Mouse (Mus musculus) liver, embryonic 16.5 days (tissue): ENCODE measurements around the gene Clstn1. TPM values are rescaled to one million over a fixed set of nuclear protein-coding genes. Genes with fewer than 3 reads are reported as not detected.

Experiments used
- ATAC-seq: fragments of 200-750 bp; cut with Nextera tagmentation; 2 replicates; pipeline ENCODE4 v1.8.0; 2017; ENCODE audit warnings: low read depth, mild to moderate bottlenecking, moderate number of reproducible peaks, moderate library complexity
- H3K27ac ChIP-seq: fragments of 300-500 bp; sonication (generic); 2 replicates; pipeline ENCODE4 v1.5.1; 2014; ENCODE audit warnings: mild to moderate bottlenecking, low read length
- H3K27me3 ChIP-seq: fragments of 300-500 bp; sonication (generic); 2 replicates; pipeline ENCODE4 v1.6.1; 2014; ENCODE audit warnings: low read depth, low read length, mixed read lengths; ENCODE audit not compliant: control insufficient read depth, insufficient read depth
- H3K36me3 ChIP-seq: fragments of 300-500 bp; sonication (generic); 2 replicates; pipeline ENCODE4 v1.6.1; 2014; ENCODE audit warnings: mild to moderate bottlenecking; ENCODE audit not compliant: control insufficient read depth, insufficient read depth
- H3K4me1 ChIP-seq: fragments of 300-500 bp; sonication (generic); 2 replicates; pipeline ENCODE4 v1.6.1; 2014; ENCODE audit warnings: low read depth, low read length, mixed read lengths; ENCODE audit not compliant: control insufficient read depth
- H3K4me2 ChIP-seq: fragments of 300-500 bp; sonication (generic); 2 replicates; pipeline ENCODE4 v1.6.1; 2014; ENCODE audit warnings: low read depth, low read length, mixed read lengths
- H3K4me3 ChIP-seq: fragments of 300-500 bp; sonication (generic); 2 replicates; pipeline ENCODE4 v1.5.1; 2014; ENCODE audit warnings: low read depth, mild to moderate bottlenecking, low read length
- H3K9ac ChIP-seq: fragments of 300-500 bp; sonication (generic); 2 replicates; pipeline ENCODE4 v1.6.1; 2014; ENCODE audit warnings: low read depth, low read length
- H3K9me3 ChIP-seq: fragments of 300-500 bp; sonication (generic); replicated peaks from 2 replicates; pipeline ENCODE4 v1.6.1; 2016; ENCODE audit warnings: low read length; ENCODE audit not compliant: control insufficient read depth
- WGBS: fragments of 180-500 bp; shearing (Covaris S2); extraction: QIAGEN DNeasy Blood & Tissue Kit; methylation state at CpG from one replicate; pipeline ENCODE4 v1.1.7; 2014; ENCODE audit not compliant: insufficient replicate concordance; 5-methylcytosine and 5-hydroxymethylcytosine counted together
- polyA plus RNA-seq: library from polyadenylated mRNA; unstranded; fragments of >200 nt; fragmentation: Nextera tagmentation; extraction: Ambion mirVana; gene quantifications from 2 replicates; pipeline ENCODE4 v1.2.1, GENCODE M21; 2015

Clstn1 gene
- polyA plus RNA-seq, 1 experiment from 2014 or later = 1.1 TPM

DNA sequence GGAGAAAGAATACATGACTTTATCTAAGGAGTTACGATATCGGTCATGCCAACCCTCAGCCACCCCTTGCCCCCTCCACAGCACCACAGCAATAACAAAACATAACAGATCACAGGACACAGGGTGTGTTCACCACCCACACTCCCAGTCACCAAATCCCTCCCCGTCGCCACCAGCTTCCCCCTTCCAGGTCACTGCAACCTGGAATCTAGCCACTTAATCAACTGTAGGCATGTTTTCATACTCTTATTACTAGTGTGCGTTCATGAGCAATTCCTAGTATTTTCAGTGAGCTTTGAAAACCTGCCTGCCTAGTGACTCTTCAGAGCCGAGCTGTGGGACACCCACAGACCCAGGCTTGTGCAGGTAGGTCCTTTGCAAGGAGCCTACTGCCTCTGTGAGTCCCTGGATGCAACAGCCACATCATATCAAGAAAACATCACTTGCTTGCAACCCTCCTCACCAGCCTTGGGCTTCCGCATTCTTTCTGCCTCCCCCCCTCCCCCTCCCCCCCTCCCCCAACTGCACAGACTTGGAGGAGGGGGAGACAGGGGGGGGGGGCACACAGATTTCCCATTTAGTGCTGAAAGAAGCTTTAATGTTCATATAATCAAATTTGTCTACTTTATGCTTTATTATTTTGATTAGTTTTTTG is 77.7 kb downstream of the Clstn1 start:
- ATAC-seq = no peak
- Histone ChIP-seq H3K36me3 (no peaks in the 10 kb centered on the region), H3K9ac (no peak overlapping the region), H3K4me3 (no peak overlapping the region), H3K9me3 (no peaks in the 10 kb centered on the region), H3K27me3 (no peaks in the 10 kb centered on the region), H3K4me1 (no peaks in the 10 kb centered on the region), H3K4me2 (no peak overlapping the region), H3K27ac (no peak overlapping the region)
- WGBS = 51% methylated on average over 7 of the region's 7 CpGs

DNA sequence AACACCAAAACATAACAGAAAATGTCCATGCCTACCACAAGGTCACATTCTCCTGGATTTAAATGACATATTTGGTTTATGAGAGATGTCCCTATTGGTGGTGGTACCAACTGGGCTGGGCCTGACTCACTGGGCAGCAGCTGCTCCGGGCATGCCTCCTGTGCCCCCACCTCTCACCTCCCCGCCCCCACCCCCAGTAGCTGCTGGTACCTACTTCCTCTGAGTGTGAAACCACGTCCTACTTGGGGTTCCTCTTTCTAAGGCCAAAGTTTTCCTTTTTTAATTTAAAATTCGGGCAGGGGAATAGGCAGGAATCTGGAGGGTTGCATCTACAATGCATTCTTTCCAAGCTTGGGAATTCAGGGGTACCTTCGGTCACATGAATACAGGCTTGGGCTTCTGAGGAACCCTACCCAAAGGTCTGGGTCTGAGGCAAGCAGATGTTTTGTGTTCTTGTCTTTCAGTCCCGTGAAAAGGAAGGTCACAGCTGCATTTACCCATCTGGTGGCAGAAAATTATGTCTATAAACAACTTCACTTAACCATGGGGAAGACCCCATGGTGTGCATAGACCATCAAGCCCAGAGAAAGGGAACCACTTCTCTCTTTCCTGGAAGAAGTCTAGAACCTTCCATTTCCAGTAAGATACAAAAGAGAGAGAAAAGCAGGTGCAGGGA is 78.9 kb downstream of the Clstn1 start:
- no peak overlapping the region for H3K9ac ChIP-seq
- H3K27ac ChIP-seq = no peak overlapping the region
- no peaks in the 10 kb centered on the region for H3K9me3 ChIP-seq
- 35% methylated on average over 6 of the region's 6 CpGs for WGBS
- H3K4me1 ChIP-seq = no peaks in the 10 kb centered on the region
- ATAC-seq = no peak
- no peaks in the 10 kb centered on the region for H3K27me3 ChIP-seq
- H3K4me2 ChIP-seq = no peak overlapping the region
- no peaks in the 10 kb centered on the region for H3K36me3 ChIP-seq
- H3K4me3 ChIP-seq = no peak overlapping the region

DNA sequence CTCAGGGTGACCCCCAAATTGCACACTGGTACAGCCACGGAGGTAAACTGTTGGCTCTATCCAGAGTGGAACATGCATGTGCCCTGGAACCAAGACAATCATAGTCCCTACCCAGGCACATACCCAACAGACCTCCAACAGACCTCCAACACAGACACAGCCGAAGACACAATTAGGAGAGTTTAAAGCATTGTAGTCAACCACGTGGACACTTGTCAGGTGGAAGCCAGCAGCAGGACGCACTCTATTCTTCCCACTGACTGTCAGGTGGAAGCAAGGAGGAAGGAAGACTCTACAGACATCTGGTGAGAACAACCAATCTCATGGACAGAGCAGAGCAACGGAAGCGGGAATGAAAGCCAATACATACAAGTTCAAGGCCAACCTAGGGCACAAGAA is 79.4 kb downstream of the Clstn1 start:
- Histone ChIP-seq H3K9me3 (no peaks in the 10 kb centered on the region), H3K4me3 (no peak overlapping the region), H3K27me3 (no peaks in the 10 kb centered on the region), H3K36me3 (no peaks in the 10 kb centered on the region), H3K27ac (0 out of 2 replicates have a peak overlapping the region, but pooled peaks have one; percentile 38), H3K4me2 (no peak overlapping the region), H3K9ac (no peak overlapping the region), H3K4me1 (no peaks in the 10 kb centered on the region)
- ATAC-seq = no peak
- 51% methylated on average over 6 of the region's 6 CpGs for WGBS

DNA sequence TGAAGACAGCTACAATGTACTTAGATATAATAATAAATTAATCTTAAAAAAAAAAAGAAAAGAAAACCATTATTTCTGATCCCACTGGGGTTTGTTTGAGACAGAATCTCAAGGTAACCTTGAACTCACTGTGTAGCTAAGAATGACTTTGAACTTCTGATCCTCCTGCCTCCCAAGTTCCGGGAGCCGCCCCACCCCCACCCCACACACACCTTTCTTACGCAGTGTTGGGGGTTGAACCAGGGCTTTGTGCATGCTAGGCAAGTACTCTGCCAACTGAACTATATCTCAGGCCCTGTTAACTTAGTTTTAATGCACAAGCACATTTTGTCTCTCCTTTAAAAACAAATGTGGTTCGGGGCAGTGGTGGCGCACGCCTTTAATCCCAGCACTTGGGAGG is 84.9 kb downstream of the Clstn1 start:
- WGBS = 82% methylated on average over 6 of the region's 6 CpGs
- H3K4me3 ChIP-seq = no peak overlapping the region
- H3K4me1 ChIP-seq = peaks cover 9% of the 10 kb centered on the region
- no peak overlapping the region for H3K4me2 ChIP-seq
- H3K27ac ChIP-seq = no peak overlapping the region
- H3K27me3 ChIP-seq = peaks cover 14% of the 10 kb centered on the region
- no peaks in the 10 kb centered on the region for H3K9me3 ChIP-seq
- no peak overlapping the region for H3K9ac ChIP-seq
- ATAC-seq = no peak
- no peaks in the 10 kb centered on the region for H3K36me3 ChIP-seq

DNA sequence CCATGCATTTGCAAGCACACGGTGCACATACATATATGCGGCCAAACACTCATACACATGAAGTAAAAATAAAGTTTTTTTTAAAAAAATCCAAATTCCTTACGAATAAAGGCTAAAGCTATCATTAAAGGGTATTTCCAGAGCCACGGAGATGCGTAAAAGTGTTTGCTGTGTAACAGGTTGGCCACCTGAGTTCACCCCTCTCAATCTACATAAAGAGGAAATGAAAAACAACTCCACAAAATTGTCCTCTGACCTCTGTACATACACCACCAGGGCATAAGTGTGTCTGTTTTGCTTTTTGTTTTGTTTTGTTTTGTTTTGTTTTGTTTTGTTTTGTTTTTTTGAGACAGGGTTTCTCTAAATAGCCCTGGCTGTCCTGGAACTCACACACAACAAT is 86.5 kb downstream of the Clstn1 start:
- 78% methylated on average over 5 of the region's 5 CpGs for WGBS
- Histone ChIP-seq H3K4me1 (peaks cover 9% of the 10 kb centered on the region), H3K9me3 (no peaks in the 10 kb centered on the region), H3K9ac (no peak overlapping the region), H3K27me3 (peaks cover 14% of the 10 kb centered on the region), H3K4me3 (no peak overlapping the region), H3K27ac (no peak overlapping the region), H3K4me2 (no peak overlapping the region), H3K36me3 (no peaks in the 10 kb centered on the region)
- no peak for ATAC-seq

DNA sequence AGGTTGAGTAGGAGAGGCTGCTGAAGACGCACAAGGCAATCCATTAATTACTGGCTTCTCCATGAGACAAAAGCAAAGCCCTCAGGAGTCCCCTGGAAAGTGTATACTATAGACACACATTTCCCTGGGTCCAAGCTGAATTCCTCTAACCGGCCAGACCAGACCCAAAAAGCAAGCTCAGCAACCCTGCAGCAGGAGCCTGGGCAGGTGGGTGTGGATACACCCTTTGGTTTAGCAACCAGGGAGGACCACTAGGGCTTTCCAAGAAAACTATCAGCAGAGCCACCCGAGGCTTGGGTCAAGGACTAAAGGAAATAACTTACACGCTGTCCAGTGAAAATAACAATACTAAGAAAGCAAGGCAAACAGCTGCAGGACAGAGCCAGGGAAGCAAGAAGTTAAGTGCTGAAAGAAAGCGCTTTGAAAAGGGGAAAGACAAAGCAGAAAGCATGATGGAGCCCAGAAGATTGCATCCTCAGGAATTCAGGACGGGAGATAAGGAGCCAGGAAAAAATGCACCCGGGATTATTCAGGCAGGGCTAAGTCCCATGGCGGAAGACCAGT is 88.6 kb downstream of the Clstn1 start:
- H3K9ac ChIP-seq = no peak overlapping the region
- H3K4me3 ChIP-seq = no peak overlapping the region
- H3K27ac ChIP-seq = no peak overlapping the region
- WGBS = 54% methylated on average over 8 of the region's 8 CpGs
- H3K4me2 ChIP-seq = no peak overlapping the region
- peaks cover 14% of the 10 kb centered on the region for H3K27me3 ChIP-seq
- H3K9me3 ChIP-seq = no peaks in the 10 kb centered on the region
- no peak for ATAC-seq
- H3K4me1 ChIP-seq = peaks cover 9% of the 10 kb centered on the region
- no peaks in the 10 kb centered on the region for H3K36me3 ChIP-seq

DNA sequence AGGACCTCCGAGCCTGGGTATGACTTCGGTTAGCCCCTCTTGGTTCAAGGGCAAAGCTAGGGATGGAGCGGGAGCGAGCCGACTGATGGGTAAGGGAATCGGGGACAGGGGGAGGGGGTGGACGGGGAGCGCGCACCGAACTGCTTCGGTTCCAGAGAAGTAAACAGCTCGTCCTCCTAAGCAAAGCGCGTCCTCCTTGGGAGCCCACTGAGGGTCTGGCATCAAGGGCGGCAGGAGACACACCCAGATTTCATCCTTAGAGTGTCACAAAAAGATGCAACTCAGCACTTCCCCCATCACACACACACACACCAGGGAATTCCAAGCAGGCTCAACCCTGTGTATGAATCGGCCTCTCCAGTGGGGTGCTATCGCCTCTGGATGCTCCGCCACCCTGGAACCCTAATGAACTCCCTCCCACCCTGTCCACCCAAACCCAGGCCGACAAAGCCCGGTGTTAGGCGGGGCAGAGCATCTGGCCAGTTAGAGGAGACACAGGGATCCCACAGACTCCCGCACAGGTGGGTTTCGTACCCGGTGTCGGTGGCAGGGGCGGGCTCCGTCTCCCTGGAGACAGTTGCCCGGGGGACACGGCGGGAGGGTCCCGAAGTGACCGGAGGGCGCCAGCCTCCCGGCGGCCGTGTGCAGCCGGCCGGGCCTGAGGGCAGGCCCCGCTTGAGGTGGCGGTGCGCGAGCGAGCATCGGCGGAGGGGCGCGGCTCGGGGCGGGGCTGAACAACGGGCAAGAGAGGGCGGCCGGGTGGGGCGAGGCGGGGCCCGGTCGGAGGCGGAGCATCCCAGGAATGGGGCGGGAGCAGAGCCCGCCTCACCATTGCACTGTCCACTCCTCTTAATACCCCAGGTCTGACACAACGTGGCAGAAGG is 89.4 kb downstream of the Clstn1 start:
- Histone ChIP-seq H3K4me1 (peaks cover 9% of the 10 kb centered on the region), H3K9me3 (no peaks in the 10 kb centered on the region), H3K4me2 (peak overlapping the region; percentile 81), H3K27me3 (peaks cover 14% of the 10 kb centered on the region), H3K27ac (no peak overlapping the region), H3K36me3 (no peaks in the 10 kb centered on the region), H3K4me3 (peak overlapping the region; percentile 55), H3K9ac (peak overlapping the region; percentile 34; the same call in 1 of the 2 replicates)
- ATAC-seq = peak; percentile 90
- 16% methylated on average over 60 of the region's 60 CpGs for WGBS

DNA sequence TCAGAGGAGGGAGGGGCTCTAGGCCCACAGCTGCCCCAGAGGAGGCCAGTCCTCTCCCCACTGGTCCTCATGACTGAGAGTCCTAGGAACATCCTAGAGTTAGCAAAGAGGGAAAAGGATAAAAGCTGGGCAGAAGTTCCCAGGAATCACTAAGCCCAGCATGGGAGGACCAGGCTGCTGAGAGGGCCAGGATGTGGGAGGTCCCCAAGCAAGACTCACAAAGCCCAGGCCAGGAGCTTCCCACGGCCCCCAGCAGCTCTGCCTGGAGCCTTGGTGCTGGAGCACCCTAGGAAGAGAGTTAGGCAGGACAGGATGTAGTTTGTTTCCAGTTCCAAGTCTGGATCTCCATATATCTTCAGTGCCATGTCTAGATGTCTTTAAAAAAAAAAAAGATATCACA is 91.7 kb downstream of the Clstn1 start:
- peaks cover 14% of the 10 kb centered on the region for H3K27me3 ChIP-seq
- no peak overlapping the region for H3K27ac ChIP-seq
- H3K4me2 ChIP-seq = no peak overlapping the region
- 73% methylated on average over 1 of the region's 1 CpGs for WGBS
- H3K9me3 ChIP-seq = no peaks in the 10 kb centered on the region
- no peak overlapping the region for H3K9ac ChIP-seq
- H3K4me3 ChIP-seq = no peak overlapping the region
- peaks cover 9% of the 10 kb centered on the region for H3K4me1 ChIP-seq
- ATAC-seq = no peak
- H3K36me3 ChIP-seq = no peaks in the 10 kb centered on the region
